Mouse (Mus musculus): ENCODE data around the gene Ptpn6.

Ptpn6 gene

GRCm38 (mm10) chr6:124755306-124755705 is 16.8 kb upstream of the Ptpn6 start:
- DNase-seq = no peak

GRCm38 (mm10) chr6:124753861-124754260 is 15.3 kb upstream of the Ptpn6 start:
- DNase-seq = no peak

- no peak for DNase-seq
Observed at GRCm38 (mm10) chr6:124750405-124750804, 11.9 kb upstream of the Ptpn6 start.

GRCm38 (mm10) chr6:124746654-124747632 is 8.4 kb upstream of the Ptpn6 start:
- no peak for DNase-seq

GRCm38 (mm10) chr6:124746296-124746605 is 7.7 kb upstream of the Ptpn6 start:
- DNase-seq = no peak

- DNase-seq = peak; percentile 94
Observed at GRCm38 (mm10) chr6:124745490-124746295, 7.2 kb upstream of the Ptpn6 start.

GRCm38 (mm10) chr6:124744755-124745321 is 6.3 kb upstream of the Ptpn6 start:
- no peak for DNase-seq

GRCm38 (mm10) chr6:124743647-124744046 is 5.1 kb upstream of the Ptpn6 start:
- no peak for DNase-seq

GRCm38 (mm10) chr6:124742839-124743514 is 4.5 kb upstream of the Ptpn6 start:
- no peak for DNase-seq

- DNase-seq = no peak
Observed at GRCm38 (mm10) chr6:124741842-124742241, 3.3 kb upstream of the Ptpn6 start.

GRCm38 (mm10) chr6:124740888-124741761 is 2.6 kb upstream of the Ptpn6 start, which contains the start of gene Grcc10:
Gene Grcc10, minus strand, starts transcription at chr6:124741374.
- peak; percentile 92 for DNase-seq

- DNase-seq = peak; percentile 79
Observed at GRCm38 (mm10) chr6:124740211-124740887, 1.8 kb upstream of the Ptpn6 start.

GRCm38 (mm10) chr6:124739231-124739796 is 800 bp upstream of the Ptpn6 start:
- no peak for DNase-seq

GRCm38 (mm10) chr6:124737040-124737439 is 1.5 kb downstream of the Ptpn6 start:
- DNase-seq = no peak

- no peak for DNase-seq
Observed at GRCm38 (mm10) chr6:124734417-124734816, 4.1 kb downstream of the Ptpn6 start.

- DNase-seq = peak; percentile 81
Observed at GRCm38 (mm10) chr6:124732476-124733370, 5.8 kb downstream of the Ptpn6 start.

GRCm38 (mm10) chr6:124731038-124731437 is 7.5 kb downstream of the Ptpn6 start:
- no peak for DNase-seq

- peak; percentile 49 for DNase-seq
Observed at GRCm38 (mm10) chr6:124729850-124730705, 8.4 kb downstream of the Ptpn6 start.

GRCm38 (mm10) chr6:124728621-124729020 is 9.9 kb downstream of the Ptpn6 start:
- DNase-seq = no peak
